Mouse (Mus musculus) lung, postnatal 14 days (tissue): ENCODE data around the gene Rpl23.

Experiments
- DNase-seq: peaks from one replicate; pipeline ENCODE4 v3.0.0; 2021

The Rpl23 gene

DNA sequence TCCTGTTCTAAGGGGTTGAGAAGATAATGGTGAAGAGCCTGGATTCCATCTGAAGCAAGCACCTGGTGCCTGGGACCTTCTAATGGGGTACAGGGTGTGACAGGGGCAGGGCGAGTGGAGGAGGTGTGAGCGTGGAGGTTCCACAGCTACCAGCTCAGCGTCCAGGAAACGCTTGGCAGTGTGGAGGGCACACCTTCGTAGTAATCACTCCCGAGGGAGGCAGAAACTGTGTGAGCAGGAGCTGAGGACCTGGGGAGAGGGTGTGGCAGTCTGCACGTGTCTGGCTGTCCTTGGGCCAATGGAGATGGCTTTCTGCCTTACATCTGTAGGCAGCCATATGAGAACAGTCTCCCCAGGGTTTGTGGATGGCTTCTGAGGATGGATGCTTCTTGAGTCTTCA is 30.8 kb upstream of the Rpl23 start:
- no peak for DNase-seq

DNA sequence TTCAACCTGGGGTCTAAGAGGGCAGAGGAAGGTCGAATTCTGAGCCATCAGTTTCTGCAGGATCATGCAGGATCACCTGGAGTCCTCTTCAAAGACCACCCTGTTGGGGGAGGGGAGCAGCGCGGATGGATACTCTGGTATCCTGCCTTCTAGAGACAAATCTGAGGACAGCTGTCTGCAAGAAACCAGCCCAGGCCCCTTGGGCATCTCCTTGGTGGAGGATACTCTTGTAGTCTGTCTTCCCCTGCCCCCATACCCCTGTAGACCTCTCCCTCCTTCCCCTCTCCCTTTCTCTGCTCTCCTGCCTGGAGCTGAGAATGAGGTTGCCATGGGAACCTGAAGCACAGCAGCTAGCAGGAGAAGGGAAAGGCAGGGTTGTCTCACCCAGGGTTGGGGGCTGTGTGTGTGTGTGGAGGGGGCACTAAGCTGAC is 30.3 kb upstream of the Rpl23 start:
- DNase-seq = no peak

DNA sequence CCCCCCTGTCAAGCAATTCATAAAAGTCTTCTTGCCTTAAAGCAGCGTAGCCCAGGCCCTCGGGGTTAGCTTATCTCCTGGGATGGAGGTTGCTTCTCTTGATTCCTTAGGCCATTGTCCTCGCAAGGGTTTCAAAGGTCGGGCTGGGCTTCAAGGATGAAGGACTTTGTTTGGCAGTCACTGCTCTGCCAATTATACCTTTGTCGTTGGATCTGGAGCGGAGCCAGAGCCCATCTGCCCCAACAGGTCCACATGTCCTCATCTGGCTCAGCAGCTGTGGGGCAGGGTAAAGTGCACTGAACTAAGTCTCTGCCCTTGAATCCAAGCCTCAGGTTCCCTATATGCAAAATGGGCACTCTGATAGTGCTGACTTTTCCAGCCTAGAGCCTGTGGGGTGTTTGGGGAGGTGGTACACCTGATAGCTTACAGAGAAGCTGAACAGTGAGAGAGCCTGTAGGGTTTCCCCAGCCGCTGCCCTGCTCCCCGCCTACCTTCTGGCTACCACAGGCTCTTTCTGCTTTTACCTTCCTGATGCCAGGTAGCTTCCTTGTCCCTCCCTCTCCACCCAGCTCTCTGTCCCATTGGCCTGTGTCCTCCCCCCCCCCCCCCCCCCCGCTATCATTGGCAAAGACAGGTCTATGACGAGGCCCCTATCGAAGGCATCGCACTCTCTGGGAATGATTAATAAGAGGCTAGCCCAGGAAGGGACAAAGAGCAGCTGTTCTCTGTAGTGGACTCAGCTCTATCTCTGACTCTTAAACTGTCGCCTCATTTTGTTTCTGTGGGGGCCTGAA is 29.5 kb upstream of the Rpl23 start:
- no peak for DNase-seq

DNA sequence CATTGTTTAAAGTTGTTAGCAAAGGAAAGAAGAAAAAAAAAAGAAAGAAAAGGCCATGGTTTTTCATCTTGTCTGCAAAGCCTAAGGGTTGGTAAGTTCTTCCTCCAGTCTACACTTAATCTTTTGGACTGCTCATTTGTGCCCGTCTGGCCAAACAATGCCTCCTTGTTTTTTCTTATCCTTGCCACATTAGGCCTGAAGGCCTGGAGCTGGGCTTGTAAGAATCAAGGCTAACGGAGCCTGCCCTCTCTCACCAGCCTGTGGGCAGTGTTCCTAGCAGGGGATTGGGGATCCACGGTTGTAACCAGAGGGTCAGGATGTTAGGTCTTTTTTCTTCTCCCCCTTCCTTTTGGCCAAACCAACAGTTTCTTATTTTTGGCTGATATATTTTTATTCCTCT is 28.7 kb upstream of the Rpl23 start:
- no peak for DNase-seq

DNA sequence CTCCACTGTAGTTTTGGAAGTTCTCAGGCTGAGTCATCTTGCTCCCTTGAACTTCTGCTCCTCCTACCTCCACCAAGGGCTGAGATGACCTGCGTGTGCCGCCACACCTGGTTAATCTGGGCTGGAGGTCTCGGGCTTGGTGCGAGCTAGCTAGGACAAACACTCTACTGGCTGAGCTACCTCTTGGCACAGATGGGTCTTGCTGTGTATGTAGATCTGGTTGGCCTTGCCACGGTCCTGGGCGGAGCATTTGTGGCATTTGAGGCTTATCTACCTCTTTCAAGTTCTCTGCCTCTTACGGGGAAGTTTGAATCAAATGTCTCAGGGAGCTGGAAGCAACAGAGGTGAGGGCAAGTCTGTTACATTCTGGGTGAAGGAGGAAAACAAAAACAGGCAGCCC is 28.1 kb upstream of the Rpl23 start:
- DNase-seq = no peak

- DNase-seq = no peak
These were observed 27.2 kb upstream of the Rpl23 start for GRCm38 (mm10) chr11:97809235-97810121.

DNA sequence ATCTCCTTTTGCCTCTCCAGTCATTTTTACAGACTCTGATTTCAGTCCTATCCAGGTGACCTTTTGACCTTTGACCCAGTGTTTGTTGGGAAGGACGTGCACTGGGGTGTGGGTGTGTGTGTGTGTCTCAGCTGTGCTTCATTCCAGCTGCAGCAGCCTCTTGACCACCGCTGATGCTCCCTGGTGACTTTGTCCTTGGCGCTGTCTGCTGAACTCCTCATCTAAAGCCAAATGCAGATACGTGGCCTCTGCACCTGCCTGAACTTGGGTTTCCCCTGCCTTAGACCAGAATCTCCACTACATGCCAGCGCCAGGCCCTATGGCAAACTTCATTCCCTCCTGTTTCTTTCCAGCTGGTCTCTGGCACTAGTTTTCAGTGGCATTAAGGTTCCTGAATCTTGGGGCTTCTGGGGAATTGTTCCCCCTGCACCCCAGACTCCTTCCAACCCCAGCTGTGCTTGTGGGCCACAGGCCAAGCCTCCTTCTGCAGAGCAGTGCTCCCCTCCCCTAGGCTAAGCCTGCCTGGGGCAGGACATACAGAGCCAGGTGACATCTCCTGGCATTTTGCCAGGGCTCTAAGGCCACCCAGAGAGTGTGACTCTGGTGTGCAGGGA is 26.5 kb upstream of the Rpl23 start:
- no peak for DNase-seq

DNA sequence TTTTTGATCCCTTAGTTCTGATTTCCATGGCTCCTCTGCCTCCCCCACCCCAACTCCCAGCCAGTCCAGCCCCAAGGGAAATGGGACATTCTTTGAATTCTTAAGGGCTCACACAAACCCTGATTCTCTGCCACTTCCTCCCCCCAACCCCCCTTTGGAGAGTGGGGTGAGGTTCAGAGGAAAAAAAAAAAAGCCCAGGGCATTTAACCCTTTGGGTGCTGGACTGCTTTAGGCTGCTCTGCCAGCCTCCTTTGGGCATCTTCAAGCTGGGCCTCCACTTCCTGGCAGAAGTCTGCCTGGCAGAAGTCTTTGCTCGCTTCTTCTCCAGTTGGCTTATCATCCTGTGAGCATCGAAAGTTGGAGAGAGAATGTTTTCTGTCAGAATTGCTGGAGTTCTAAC is 25.9 kb upstream of the Rpl23 start:
- DNase-seq = peak; percentile 58

GRCm38 (mm10) chr11:97807626-97808025 is 25.4 kb upstream of the Rpl23 start:
- no peak for DNase-seq

- no peak for DNase-seq
These were observed 24.4 kb upstream of the Rpl23 start for GRCm38 (mm10) chr11:97806613-97806964.

DNA sequence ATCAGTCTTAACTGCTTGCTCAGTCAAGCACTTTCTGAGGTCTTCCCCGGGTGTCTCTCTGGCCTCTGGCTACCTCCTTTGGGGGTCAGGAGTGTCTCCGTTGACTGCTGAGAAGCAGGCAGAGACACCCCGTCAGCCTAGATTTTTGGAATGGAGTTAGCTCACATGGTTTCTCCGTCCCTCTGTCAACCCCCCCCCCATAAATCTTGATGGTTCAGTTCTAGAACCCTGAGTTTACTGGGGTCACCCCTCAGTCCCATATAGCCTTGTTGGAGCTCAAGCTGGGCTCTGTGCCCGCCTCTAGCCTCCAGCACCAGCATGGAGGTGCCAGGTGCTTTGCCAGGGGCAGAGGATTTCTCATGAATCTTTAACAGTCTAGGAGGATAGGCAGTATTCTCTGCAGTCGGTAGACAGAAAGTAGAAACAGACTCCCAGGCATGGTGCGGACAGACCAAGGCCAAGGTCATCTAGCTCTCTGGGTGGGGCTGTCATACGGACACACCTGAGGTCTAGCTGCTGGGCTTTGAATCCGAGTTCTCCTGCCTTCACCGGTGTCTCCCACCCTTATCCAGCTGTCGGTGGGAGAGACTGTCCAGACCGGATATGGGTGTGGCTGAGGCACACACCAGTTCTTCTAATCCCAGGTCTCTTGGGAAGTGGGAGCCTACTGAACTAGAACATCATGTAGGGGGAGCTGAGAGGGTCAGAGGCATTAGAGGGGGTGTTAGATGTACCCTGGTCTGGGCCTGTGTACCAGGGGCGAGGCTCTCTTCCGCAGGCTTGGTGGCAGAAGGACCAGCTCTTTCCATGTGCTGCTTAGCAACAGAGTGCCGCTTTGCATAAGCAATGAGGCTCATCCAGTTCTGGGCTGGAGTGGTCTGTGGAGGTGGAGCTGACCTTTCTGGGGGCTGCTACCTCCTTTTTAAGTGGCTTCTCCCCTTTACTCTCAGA is 23.7 kb upstream of the Rpl23 start:
- no peak for DNase-seq

GRCm38 (mm10) chr11:97804841-97805661 is 22.8 kb upstream of the Rpl23 start:
- peak; percentile 57 for DNase-seq

- no peak for DNase-seq
These were observed 21.6 kb upstream of the Rpl23 start for GRCm38 (mm10) chr11:97803847-97804246.

GRCm38 (mm10) chr11:97802495-97802894 is 20.3 kb upstream of the Rpl23 start:
- DNase-seq = no peak

GRCm38 (mm10) chr11:97802194-97802470 is 19.9 kb upstream of the Rpl23 start:
- DNase-seq = no peak

DNA sequence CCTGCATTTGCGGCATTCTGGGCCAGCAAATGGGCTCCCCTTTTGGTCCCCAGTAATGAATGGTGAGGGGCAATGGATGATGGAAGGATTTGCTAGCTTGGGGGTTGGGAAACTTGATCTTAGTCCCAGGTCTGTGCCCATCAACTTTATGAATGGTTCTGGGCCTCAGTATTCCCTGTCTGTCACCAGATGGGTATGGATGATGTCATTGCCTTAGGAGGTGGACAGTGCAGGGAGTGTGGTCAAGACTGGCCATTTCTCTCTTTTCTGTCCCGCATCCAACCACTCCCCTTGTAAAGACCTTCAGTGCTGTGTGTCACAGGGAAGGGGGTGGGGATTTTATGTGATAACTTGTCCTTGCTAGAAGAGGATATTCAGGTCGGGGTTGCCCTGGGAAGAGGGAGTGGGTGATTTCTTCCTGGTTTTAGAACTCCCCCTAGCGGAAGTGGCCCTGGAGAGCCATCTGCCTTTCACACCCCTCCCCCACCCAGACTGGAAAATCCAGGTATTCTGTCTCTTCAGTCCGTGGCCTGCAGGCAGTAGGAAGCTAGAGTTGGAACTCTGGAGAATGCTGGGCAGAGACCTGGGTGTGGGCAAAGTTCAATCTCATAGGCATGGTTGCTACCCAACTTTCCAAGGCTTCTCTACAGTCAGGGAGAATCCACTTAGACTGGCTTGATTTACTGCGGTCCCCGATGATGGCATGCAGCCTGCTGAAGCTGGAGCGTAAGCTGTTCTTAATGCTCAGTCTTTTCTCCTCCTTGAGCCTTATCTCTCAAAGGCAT is 19.4 kb upstream of the Rpl23 start:
- DNase-seq = peak; percentile 63

- peak; percentile 56 for DNase-seq
These were observed 18.6 kb upstream of the Rpl23 start for GRCm38 (mm10) chr11:97800691-97801408.

- peak; percentile 81 for DNase-seq
These were observed 17.9 kb upstream of the Rpl23 start for GRCm38 (mm10) chr11:97799994-97800690.

GRCm38 (mm10) chr11:97799146-97799993 is 17.1 kb upstream of the Rpl23 start:
- DNase-seq = peak; percentile 88
